Mouse (Mus musculus) embryo, embryonic 11.5 days (tissue): Measurements from ENCODE around the gene Pfn4.
A peak's percentile ranks its signal among the peaks of the same experiment; 100 is the strongest.
"Not testable (repeated sequence)": the region's sequence is repeated elsewhere in the genome, so short reads cannot be mapped to it uniquely, and the experiment has no call there.

Experiments
- DNase-seq: peaks from one replicate; pipeline ENCODE4 v3.0.0-alpha.2; 2012; ENCODE audit warnings: low read depth, low spot score

Pfn4 gene

DNA sequence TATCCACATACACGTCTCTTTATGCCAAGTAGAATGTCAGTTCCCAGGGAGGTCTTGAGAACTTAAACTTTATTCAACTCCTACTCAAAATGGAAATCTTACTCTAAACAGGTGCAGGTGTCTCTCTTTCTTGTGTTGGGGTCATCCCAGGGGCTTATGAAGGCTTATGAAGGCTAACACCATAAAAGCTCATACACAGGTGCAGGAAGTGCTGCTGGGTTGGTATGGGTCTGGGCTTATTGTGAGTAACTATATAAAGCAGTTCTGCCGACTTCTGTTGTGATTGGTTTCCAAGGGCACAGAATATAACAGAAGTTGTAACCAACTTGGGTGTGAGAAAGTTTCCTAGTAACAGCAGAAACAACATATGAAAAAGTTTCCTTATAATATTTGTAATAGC, 15.6 kb downstream of the Pfn4 start:
- no peak for DNase-seq

DNA sequence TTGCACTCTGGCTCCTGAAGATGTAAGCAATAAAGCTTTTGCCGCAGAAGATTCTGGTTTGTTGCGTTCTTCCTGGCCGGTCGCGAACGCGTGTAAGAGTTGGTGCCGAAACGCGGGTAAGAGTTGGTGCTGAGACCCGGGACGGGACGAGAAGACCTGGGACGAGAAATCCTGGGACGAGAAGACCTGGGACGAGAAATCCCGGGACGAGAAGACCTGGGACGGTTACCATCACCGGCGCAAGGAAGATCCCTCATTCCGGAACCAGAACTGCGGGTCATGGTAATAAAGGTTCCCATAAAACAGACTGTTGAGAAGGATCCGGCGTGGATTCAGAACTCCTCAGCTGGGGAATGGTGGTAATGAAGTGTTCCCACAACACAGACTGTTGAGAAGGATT, 19.3 kb downstream of the Pfn4 start:
- DNase-seq = not testable (repeated sequence)

DNA sequence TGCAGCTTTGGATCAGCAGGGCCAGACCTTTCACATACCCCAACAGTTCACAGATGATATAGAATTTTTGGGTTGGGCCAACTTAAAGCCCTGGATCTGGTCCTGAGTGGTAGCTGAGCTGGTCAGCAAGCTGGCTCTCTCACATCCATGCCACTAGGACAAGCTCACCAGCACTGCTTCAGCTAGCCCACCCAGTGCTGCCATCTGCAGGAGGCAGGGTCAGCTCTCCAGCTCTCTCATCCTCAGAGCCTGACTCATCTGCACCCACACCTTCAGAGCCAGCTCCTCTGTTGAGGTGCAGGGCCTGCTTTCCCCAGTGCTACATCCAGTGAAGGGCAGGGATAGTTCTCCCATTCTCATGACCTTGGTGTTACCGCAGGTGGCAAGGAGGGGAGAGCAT, 24.9 kb downstream of the Pfn4 start:
- DNase-seq = no peak

DNA sequence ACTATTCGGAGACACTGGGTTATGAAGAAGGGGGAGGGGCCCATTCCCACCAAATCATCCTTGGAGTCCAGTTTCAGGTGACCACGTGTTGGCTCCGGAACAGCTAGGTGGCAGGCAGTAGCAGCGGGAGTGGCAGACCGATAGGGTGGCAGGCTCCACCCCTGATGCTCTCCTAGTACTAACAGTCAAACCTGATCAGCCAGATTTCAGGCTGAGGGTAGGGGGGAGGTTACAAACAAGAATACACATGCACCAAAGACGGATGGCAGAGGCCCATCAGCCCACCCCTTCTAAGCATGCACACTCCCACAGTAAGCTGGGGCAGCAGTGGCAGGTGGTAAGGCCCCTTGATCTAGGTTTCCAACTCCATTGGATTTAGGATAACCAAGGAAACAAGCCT, 28.6 kb downstream of the Pfn4 start:
- not testable (repeated sequence) for DNase-seq

DNA sequence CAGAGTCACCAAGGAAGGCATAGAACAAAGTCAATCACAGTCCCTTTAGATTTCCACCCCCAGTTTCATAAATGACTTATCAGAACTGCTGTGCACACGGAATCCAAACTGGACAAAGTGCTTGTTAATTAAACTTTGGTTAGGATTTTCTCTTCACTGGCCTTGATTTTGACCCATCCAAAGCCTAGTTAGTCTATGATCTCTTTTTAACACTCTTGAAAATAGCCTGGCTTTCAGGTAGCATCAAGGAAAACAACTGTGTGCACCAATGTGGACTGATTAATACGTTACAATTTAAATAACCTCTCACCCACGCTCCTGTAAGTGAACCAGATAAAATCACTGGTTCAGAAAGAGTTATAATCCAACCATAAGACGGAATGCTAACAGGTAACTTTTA, 42.2 kb downstream of the Pfn4 start:
- no peak for DNase-seq

DNA sequence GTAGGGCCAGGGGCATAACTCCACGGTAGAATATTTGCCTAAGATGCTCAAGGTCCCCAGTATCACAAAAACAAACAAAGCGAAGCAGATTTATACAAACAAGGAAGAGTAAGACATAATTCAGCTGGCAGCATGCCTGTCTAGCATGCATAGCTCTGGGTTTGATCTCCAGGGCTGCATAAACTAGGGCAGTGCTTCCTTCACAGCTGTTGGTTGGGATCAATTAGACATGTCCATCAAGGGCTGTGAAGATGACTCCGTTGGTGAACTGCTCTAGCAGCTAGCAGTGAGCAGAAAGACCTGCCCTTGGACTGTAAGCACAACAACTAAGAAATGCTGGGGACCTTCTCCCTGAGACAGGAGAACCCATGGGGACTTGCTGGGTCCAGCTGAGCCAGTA, 42.9 kb downstream of the Pfn4 start:
- no peak for DNase-seq

DNA sequence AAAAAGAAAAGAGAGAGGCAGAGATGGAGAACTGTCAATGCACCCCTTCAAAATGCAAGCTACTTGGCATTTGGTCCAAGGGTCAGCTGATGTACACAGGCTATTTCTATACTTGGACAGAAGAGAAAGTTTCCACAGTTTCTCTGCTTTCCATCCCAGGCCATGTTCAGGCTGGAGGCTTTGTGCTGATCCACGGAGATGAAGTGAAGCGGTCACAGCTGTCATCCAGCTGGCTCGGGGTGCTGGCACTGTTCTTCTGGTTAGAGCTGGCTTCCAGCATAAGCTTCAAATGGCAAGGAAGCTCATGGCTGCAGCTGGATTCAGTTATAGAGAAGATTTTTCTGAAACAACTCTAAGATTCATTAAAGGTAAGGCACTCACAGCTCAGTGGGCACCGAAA, 44.8 kb downstream of the Pfn4 start:
- no peak for DNase-seq

DNA sequence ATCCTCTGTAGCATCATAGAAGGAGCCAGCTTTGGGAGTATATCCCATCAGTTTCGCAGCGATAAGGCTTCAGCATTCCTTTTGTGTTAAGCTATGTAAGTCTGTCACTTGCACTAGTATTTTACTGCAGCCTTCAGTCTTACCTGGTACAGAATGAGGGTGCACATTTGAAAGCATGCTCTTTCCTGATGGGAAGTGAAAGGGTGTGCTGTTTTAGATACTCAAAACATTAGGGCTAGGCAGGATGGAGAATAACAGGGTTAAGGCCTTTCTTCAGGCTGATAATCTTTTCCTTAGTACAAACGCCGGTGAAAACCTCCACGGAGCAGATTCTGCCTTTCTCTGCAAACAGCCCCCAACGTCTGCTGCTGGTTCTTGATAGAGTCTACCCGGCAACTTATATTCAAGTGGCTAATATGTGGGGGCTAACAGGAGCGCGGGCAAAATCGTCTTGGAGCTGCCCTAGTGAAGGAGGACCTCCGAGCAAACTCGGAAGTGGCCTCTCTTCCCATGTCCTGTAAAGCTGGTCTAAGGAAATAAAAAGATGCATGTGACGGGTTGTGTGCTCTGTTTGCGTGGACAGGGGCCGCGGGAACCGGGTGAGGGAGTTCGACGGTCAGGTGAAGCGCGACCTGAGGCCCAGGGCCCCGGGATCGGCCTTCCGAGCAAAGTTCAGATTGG, 48.0 kb downstream of the Pfn4 start:
- DNase-seq = no peak

DNA sequence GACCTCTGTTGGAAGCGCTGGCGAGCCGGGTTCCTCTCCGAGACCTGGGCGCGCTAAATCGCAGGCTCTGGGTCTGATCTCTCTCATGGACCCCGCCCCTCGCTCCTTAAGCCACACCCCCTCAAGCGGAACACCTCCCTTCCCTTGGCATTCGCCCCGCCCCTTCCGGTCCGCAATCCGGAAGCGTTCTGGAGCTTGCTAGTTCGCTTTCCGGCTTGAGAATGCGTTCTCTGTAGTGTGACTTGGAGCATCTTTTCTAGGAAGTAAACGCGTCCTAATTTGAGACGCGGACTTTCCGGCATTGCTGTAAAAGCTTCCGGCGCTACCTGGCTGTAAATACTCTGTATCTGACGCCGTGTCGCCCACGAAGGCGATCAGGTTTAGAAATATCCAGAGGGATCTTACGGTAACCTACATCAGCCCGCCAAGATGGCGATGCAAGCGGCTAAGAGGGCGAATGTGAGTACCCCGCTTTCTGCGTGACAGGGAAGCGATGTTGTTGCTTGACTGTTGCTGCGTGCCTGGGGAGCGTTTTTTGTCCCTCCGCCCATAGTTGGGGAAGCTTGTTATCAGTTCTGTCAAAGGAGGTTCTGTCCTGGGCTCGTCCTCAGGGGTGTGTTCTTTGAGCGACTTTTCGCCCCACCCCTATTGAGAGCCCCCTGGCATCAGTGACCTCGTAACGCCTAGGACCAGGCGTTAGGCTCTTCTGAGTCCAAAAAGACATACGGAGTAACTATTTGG, 48.7 kb downstream of the Pfn4 start, which contains the start of gene Sf3b6:
Gene Sf3b6 (plus strand): TSS at position 184 of the 741 bp plus-strand sequence.
- DNase-seq = peak; percentile 94

DNA sequence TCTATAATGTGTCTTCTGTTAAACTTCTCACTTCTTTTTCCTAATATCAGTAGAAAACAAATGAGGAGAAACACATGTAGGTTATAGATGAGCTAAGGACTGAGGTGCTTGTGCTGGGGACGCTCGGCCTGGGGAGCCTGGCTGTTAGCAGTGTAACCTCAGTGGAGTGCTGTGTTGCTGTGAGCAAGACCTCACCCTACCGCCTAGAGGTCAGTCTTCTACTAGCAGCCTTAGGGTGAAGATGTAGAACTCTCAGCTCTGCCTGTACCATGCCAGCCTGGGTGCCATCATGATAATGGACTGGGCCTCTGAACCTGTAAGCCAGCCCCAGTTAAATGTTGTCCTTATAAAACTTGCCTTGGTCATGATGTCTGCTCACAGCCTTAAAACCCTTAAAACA, 58.4 kb downstream of the Pfn4 start:
- no peak for DNase-seq
